15 mouse cellular contexts compared by ENCODE assay signal in the genomic region with DNA sequence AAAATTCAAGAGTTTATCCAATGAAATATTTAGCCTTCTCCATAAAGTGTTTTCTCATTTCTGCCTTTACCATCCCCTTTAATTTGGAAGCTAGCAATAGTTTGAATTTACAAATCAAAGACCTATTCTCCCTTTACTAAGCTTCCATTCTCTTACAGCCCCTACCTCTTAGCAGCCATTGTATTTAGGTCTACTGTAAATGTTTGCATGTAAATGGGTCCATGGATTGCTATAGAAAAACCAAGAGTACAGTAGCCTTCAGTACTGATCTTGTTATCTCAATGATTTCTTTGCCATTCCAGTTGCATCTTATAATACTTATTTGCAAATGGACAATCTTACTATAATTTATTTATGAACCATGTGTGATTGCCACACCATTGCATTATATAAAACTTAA.
"Had no signal": no experiment of that assay in that cellular context is flagged by ENCODE, and none has a peak within 500 bp of the region (broad histone marks: within the 10 kb centered on the region; RNA-seq: fewer than 3 reads in every experiment).

No protein-coding gene starts in this region.

- DNase-seq: cerebellum, adult 9-10 months; cerebellum, adult 9-11 months; cerebellum, postnatal 10 days; cerebellum, postnatal 14 days; cerebellum, postnatal 25 days; cerebellum, postnatal 36 days; embryo, embryonic 11 days; forebrain, postnatal 0 days; gastrocnemius, adult 2 months; gastrocnemius, postnatal 10 days; gastrocnemius, postnatal 14 days; gastrocnemius, postnatal 25 days; gastrocnemius, postnatal 36 days; heart, adult 18-20 months; heart, adult 2 months had no signal
